In genomic region chr15:82380714-82381062, GRCm38 (mm10) we compare ENCODE assay signal across 1 mouse cellular context.
TF ChIP-seq lines count a peak whose summit lies in the region.

No protein-coding gene starts in this region.

TF ChIP-seq in CH12.LX, 34 proteins besides CTCF, POLR2A, EP300 and RAD21:
- TF ChIP-seq CHD2 (IDR thresholded peaks at IDR 0.05; ENCODE audit: low read length) (no peak), TCF12 (IDR thresholded peaks at IDR 0.05; ENCODE audit: low read depth, low read length) (no peak), BHLHE40 (IDR thresholded peaks at IDR 0.05; ENCODE audit: low read depth, low read length) (no peak), SIN3A (IDR thresholded peaks at IDR 0.05; ENCODE audit: low read length) (no peak), ZMIZ1 (IDR thresholded peaks at IDR 0.05; ENCODE audit: low read depth, low read length) (no peak), E2F4 (IDR thresholded peaks at IDR 0.05; ENCODE audit: insufficient replicate concordance, low read depth, low read length) (no peak), RCOR1 (conservative IDR thresholded peaks at IDR 0.05; ENCODE audit: low read depth, low read length) (no peak), MYC (IDR thresholded peaks at IDR 0.05; ENCODE audit: low read depth, low read length) (no peak), SMC3 (IDR thresholded peaks at IDR 0.05; ENCODE audit: low read depth, low read length) (no peak), NRF1 (IDR thresholded peaks at IDR 0.05; ENCODE audit: low read depth, low read length) (no peak), USF2 (conservative IDR thresholded peaks at IDR 0.05; ENCODE audit: low read depth, low read length) (no peak)
